Mouse (Mus musculus) forebrain, embryonic 15.5 days (tissue): Measurements from ENCODE around the gene Cpped1. TPM values are rescaled to one million over a fixed set of nuclear protein-coding genes. Genes with fewer than 3 reads are reported as not detected.

Source experiments
- ATAC-seq: fragments of 200-750 bp; cut with Nextera tagmentation; replicated peaks from 2 replicates; pipeline ENCODE4 v1.8.0; 2017; ENCODE audit warnings: mild to moderate bottlenecking, moderate TSS enrichment, moderate library complexity
- H3K27ac ChIP-seq: fragments of 300-500 bp; sonication (generic); replicated peaks from 2 replicates; pipeline ENCODE4 v1.5.1; 2015; ENCODE audit warnings: mild to moderate bottlenecking, inconsistent platforms
- H3K27me3 ChIP-seq: fragments of 300-500 bp; sonication (generic); 2 replicates; pipeline ENCODE4 v1.6.1; 2015; ENCODE audit warnings: inconsistent platforms
- H3K36me3 ChIP-seq: fragments of 300-500 bp; sonication (generic); 2 replicates; pipeline ENCODE4 v1.6.1; 2015; ENCODE audit warnings: mild to moderate bottlenecking, inconsistent platforms
- H3K4me1 ChIP-seq: fragments of 300-500 bp; sonication (generic); 2 replicates; pipeline ENCODE4 v1.6.1; 2015; ENCODE audit warnings: inconsistent platforms
- H3K4me2 ChIP-seq: fragments of 300-500 bp; sonication (generic); replicated peaks from 2 replicates; pipeline ENCODE4 v1.6.1; 2015; ENCODE audit warnings: mild to moderate bottlenecking, inconsistent platforms
- H3K4me3 ChIP-seq: fragments of 300-500 bp; sonication (generic); 2 replicates; pipeline ENCODE4 v1.5.1; 2015; ENCODE audit warnings: mild to moderate bottlenecking, inconsistent platforms
- H3K9ac ChIP-seq: fragments of 300-500 bp; sonication (generic); replicated peaks from 2 replicates; pipeline ENCODE4 v1.6.1; 2015; ENCODE audit warnings: mild to moderate bottlenecking, inconsistent platforms
- H3K9me3 ChIP-seq: fragments of 300-500 bp; sonication (generic); 2 replicates; pipeline ENCODE4 v1.6.1; 2016; ENCODE audit warnings: inconsistent platforms
- WGBS: fragments of 180-500 bp; shearing (Covaris S2); methylation state at CpG from one replicate; pipeline ENCODE4 v1.1.7; 2015; ENCODE audit warnings: mixed read lengths; 5-methylcytosine and 5-hydroxymethylcytosine counted together
- polyA plus RNA-seq: library from polyadenylated mRNA; unstranded; fragments of >200 nt; fragmentation: Nextera tagmentation; extraction: Ambion mirVana; gene quantifications from 2 replicates; pipeline ENCODE4 v1.2.1, GENCODE M21; 2015

Gene Cpped1
- polyA plus RNA-seq, 1 experiment from 2014 or later: 13.6 TPM

- Histone ChIP-seq H3K4me1 (no peaks in the 10 kb centered on the region), H3K4me3 (no peak overlapping the region), H3K36me3 (no peaks in the 10 kb centered on the region), H3K4me2 (no peak overlapping the region), H3K27me3 (no peaks in the 10 kb centered on the region), H3K27ac (no peak overlapping the region), H3K9me3 (no peaks in the 10 kb centered on the region), H3K9ac (no peak overlapping the region)
- ATAC-seq: no peak
- 82% methylated on average over 9 of the region's 9 CpGs for WGBS
These were observed 153.8 kb downstream of the Cpped1 start for GRCm38 (mm10) chr16:11755281-11756066.

GRCm38 (mm10) chr16:11754136-11754535, 155.1 kb downstream of the Cpped1 start:
- H3K27me3 ChIP-seq: no peaks in the 10 kb centered on the region

More at GRCm38 (mm10) chr16:11754136-11754535, 155.1 kb downstream of the Cpped1 start:
- 92% methylated on average over 2 of the region's 2 CpGs for WGBS
- H3K4me3 ChIP-seq: no peak overlapping the region
- H3K4me1 ChIP-seq: no peaks in the 10 kb centered on the region
- H3K36me3 ChIP-seq: no peaks in the 10 kb centered on the region
- ATAC-seq: no peak
- no peak overlapping the region for H3K4me2 ChIP-seq
- H3K27ac ChIP-seq: no peak overlapping the region
- H3K9ac ChIP-seq: no peak overlapping the region
- H3K9me3 ChIP-seq: no peaks in the 10 kb centered on the region

Other genes with a start within 250 kb of the Cpped1 start
- 5.6 and 6.7 TPM in 2 replicates for gene Shisa9, start 74.7 kb upstream of the Cpped1 start, polyA plus RNA-seq